Mouse (Mus musculus): ENCODE results near the gene Ppme1.

GRCm38 (mm10) chr7:100283298-100283697, 88.8 kb downstream of the Ppme1 start:
- no peak for TF ChIP-seq CTCF (IDR thresholded peaks at IDR 0.05; ENCODE audit: control insufficient read depth, insufficient read depth, low read length)
- TF ChIP-seq POLR2A (IDR thresholded peaks at IDR 0.05; ENCODE audit: borderline replicate concordance, control insufficient read depth, low read depth, low read length), result no peak

Measured in bone marrow, adult 2 months (tissue).